Mouse (Mus musculus): ENCODE data around the gene Sectm1a. TPM values are rescaled to one million over a fixed set of nuclear protein-coding genes. Genes with fewer than 3 reads are reported as not detected.

Sectm1a gene
- polyA plus RNA-seq, 1 experiment from 2014 or later: 0.76 TPM

Other genes starting within 250 kb of the Sectm1a start
- 1.8 TPM in 2 replicates for gene Ccdc57, start 148.3 kb downstream of the Sectm1a start, polyA plus RNA-seq (2015; fragmentation: Nextera tagmentation; extraction: Ambion mirVana)
- 71.4 and 81.7 TPM in 2 replicates for gene Slc16a3, start 132.7 kb downstream of the Sectm1a start, polyA plus RNA-seq (2015; fragmentation: Nextera tagmentation; extraction: Ambion mirVana)
- gene Csnk1d, start 89.9 kb downstream of the Sectm1a start, polyA plus RNA-seq (2015; fragmentation: Nextera tagmentation; extraction: Ambion mirVana): 36.8 and 46.3 TPM in 2 replicates
- gene Cd7, start 41.8 kb downstream of the Sectm1a start, polyA plus RNA-seq (2015; fragmentation: Nextera tagmentation; extraction: Ambion mirVana): 0.39 and 0.53 TPM in 2 replicates
- 0.09 and 0.33 TPM in 2 replicates for gene Sectm1b, start 17.7 kb downstream of the Sectm1a start, polyA plus RNA-seq (2015; fragmentation: Nextera tagmentation; extraction: Ambion mirVana)
- gene Tex19.2, start 37.5 kb upstream of the Sectm1a start, polyA plus RNA-seq (2015; fragmentation: Nextera tagmentation; extraction: Ambion mirVana): 0.08 and 0.12 TPM in 2 replicates
- 0.09 and 0.19 TPM in 2 replicates for gene Tex19.1, start 64.9 kb upstream of the Sectm1a start, polyA plus RNA-seq (2015; fragmentation: Nextera tagmentation; extraction: Ambion mirVana)
- not detected in 2 replicates for gene Uts2r, start 79.1 kb upstream of the Sectm1a start, polyA plus RNA-seq (2015; fragmentation: Nextera tagmentation; extraction: Ambion mirVana)
- gene Hexdc, start 123.2 kb upstream of the Sectm1a start, polyA plus RNA-seq (2015; fragmentation: Nextera tagmentation; extraction: Ambion mirVana): 2.2 and 2.4 TPM in 2 replicates
- gene Ogfod3, start 123.5 kb upstream of the Sectm1a start, polyA plus RNA-seq (2015; fragmentation: Nextera tagmentation; extraction: Ambion mirVana): 14.7 and 14.9 TPM in 2 replicates
- 20.0 and 21.0 TPM in 2 replicates for gene Cybc1, start 148.1 kb upstream of the Sectm1a start, polyA plus RNA-seq (2015; fragmentation: Nextera tagmentation; extraction: Ambion mirVana)
- 101 and 117 TPM in 2 replicates for gene Narf, start 156.0 kb upstream of the Sectm1a start, polyA plus RNA-seq (2015; fragmentation: Nextera tagmentation; extraction: Ambion mirVana)
- gene Foxk2, start 178.8 kb upstream of the Sectm1a start, polyA plus RNA-seq (2015; fragmentation: Nextera tagmentation; extraction: Ambion mirVana): 3.4 and 3.9 TPM in 2 replicates

Measured in liver, embryonic 13.5 days (tissue).